Mouse (Mus musculus) myocyte (in vitro differentiated cells): ENCODE results near the gene Myct1. TPM values are rescaled to one million over a fixed set of nuclear protein-coding genes. Genes with fewer than 3 reads are reported as not detected.

Experiments used
- H3K27me3 ChIP-seq: one replicate; pipeline ENCODE4 v1.6.1; 2011; ENCODE audit not compliant: control insufficient read depth, insufficient read depth, insufficient read length
- H3K36me3 ChIP-seq: one replicate; pipeline ENCODE4 v1.6.1; 2011; ENCODE audit not compliant: control insufficient read depth, insufficient read depth
- H3K4me2 ChIP-seq: one replicate; pipeline ENCODE4 v1.6.1; 2011; ENCODE audit warnings: low read depth, control low read depth
- H3K4me3 ChIP-seq: one replicate; pipeline ENCODE4 v1.5.1; 2011; ENCODE audit warnings: mild to moderate bottlenecking, control low read depth, moderate library complexity
- H3K79me2 ChIP-seq: one replicate; pipeline ENCODE4 v1.6.1; 2011; ENCODE audit not compliant: control insufficient read depth, insufficient read depth
- H3ac ChIP-seq: one replicate; pipeline ENCODE4 v1.6.1; 2011; ENCODE audit not compliant: control insufficient read depth, insufficient read length
- CEBPB ChIP-seq: IDR thresholded peaks from 2 replicates; pipeline ENCODE4 v1.6.1; 2011; ENCODE audit warnings: mild to moderate bottlenecking, moderate library complexity; ENCODE audit not compliant: poor library complexity, insufficient read depth, severe bottlenecking
- E2F4 ChIP-seq: IDR thresholded peaks from one replicate; pipeline ENCODE4 v1.6.1; 2011; ENCODE audit warnings: mild to moderate bottlenecking, control low read depth, moderate library complexity; ENCODE audit not compliant: insufficient read depth
- MAX ChIP-seq: IDR thresholded peaks from one replicate; pipeline ENCODE4 v1.6.1; 2011; ENCODE audit warnings: low read depth, mild to moderate bottlenecking, control low read depth
- MYOD1 ChIP-seq, 3 experiments: IDR thresholded peaks; one replicate each; pipeline ENCODE4 v1.6.1; 2011; ENCODE audit warnings: control low read depth in 2 of 3, low read depth in 2 of 3, mild to moderate bottlenecking in 2 of 3, moderate library complexity in 1 of 3; ENCODE audit not compliant: insufficient read length in 2 of 3, control insufficient read depth in 1 of 3
- MYOG ChIP-seq, 3 experiments: IDR thresholded peaks; one replicate each; pipeline ENCODE4 v1.6.1; 2011; ENCODE audit warnings: control low read depth in 2 of 3, low read depth in 2 of 3, mild to moderate bottlenecking in 2 of 3; ENCODE audit not compliant: insufficient read length in 2 of 3, control insufficient read depth in 1 of 3, insufficient read depth in 1 of 3
- POLR2A ChIP-seq: IDR thresholded peaks from one replicate; pipeline ENCODE4 v1.6.1; 2011; ENCODE audit warnings: low read depth, mild to moderate bottlenecking, control low read depth, moderate library complexity; ENCODE audit not compliant: insufficient read length
- POLR2AphosphoS2 ChIP-seq: IDR thresholded peaks from one replicate; pipeline ENCODE4 v1.6.1; 2011; ENCODE audit warnings: low read depth, control low read depth; ENCODE audit not compliant: insufficient read length
- REST ChIP-seq: IDR thresholded peaks from one replicate; pipeline ENCODE4 v1.6.1; 2011; ENCODE audit warnings: mild to moderate bottlenecking, control low read depth, moderate library complexity; ENCODE audit not compliant: insufficient read depth, insufficient read length
- SRF ChIP-seq: IDR thresholded peaks from one replicate; pipeline ENCODE4 v1.6.1; 2011; ENCODE audit warnings: low read depth; ENCODE audit not compliant: control insufficient read depth, insufficient read length
- TCF12 ChIP-seq: IDR thresholded peaks from one replicate; pipeline ENCODE4 v1.6.1; 2011; ENCODE audit warnings: mild to moderate bottlenecking, control low read depth; ENCODE audit not compliant: poor library complexity, insufficient read depth, severe bottlenecking
- TCF3 ChIP-seq: IDR thresholded peaks from one replicate; pipeline ENCODE4 v1.6.1; 2011; ENCODE audit warnings: low read depth, control low read depth; ENCODE audit not compliant: insufficient read length
- USF1 ChIP-seq: IDR thresholded peaks from one replicate; pipeline ENCODE4 v1.6.1; 2011; ENCODE audit warnings: low read depth, mild to moderate bottlenecking, control low read depth, moderate library complexity
- polyA plus RNA-seq: library from polyadenylated mRNA; unstranded; fragments of >200 nt; fragmentation: generic; extraction: Trizol; gene quantifications from one replicate; pipeline ENCODE4 v1.2.1, GENCODE M21; 2012; ENCODE audit warnings: missing spikeins

The Myct1 gene
- polyA plus RNA-seq, 1 experiment: not detected

- Histone ChIP-seq H3K4me3 (no peak overlapping the region), H3K4me2 (no peak overlapping the region), H3K36me3 (no peaks in the 10 kb centered on the region), H3ac (no peak overlapping the region), H3K79me2 (no peaks in the 10 kb centered on the region), H3K27me3 (peaks cover 3% of the 10 kb centered on the region)
- TF ChIP-seq CEBPB (no peak), TCF12 (no peak), POLR2A (no peak), MAX (no peak), POLR2AphosphoS2 (no peak), MYOD1 (IDR thresholded peaks at IDR 0.05; ENCODE audit: control insufficient read depth in 1 of 3, insufficient read length in 2 of 3, low read depth in 2 of 3) (no peak), REST (no peak), USF1 (no peak), TCF3 (no peak)
Observed at GRCm38 (mm10) chr10:5600123-5600522, 6.5 kb downstream of the Myct1 start.

GRCm38 (mm10) chr10:5603512-5603911, 9.9 kb downstream of the Myct1 start:
- H3K36me3 ChIP-seq: no peaks in the 10 kb centered on the region
- H3K27me3 ChIP-seq: no peaks in the 10 kb centered on the region
- TF ChIP-seq SRF (no peak), TCF3 (no peak)
- H3ac ChIP-seq: no peak overlapping the region
- no peak overlapping the region for H3K4me3 ChIP-seq
- H3K79me2 ChIP-seq: no peaks in the 10 kb centered on the region
- no peak overlapping the region for H3K4me2 ChIP-seq

GRCm38 (mm10) chr10:5604371-5604770, 10.8 kb downstream of the Myct1 start:
- Histone ChIP-seq H3K36me3 (no peaks in the 10 kb centered on the region), H3K79me2 (no peaks in the 10 kb centered on the region), H3ac (no peak overlapping the region), H3K4me3 (no peak overlapping the region), H3K4me2 (no peak overlapping the region), H3K27me3 (no peaks in the 10 kb centered on the region)
- TF ChIP-seq USF1 (no peak), POLR2A (no peak), MYOG (IDR thresholded peaks at IDR 0.05; ENCODE audit: control insufficient read depth in 1 of 3, insufficient read depth in 1 of 3, insufficient read length in 2 of 3, low read depth in 2 of 3) (no peak)

GRCm38 (mm10) chr10:5608874-5609273, 15.3 kb downstream of the Myct1 start:
- Histone ChIP-seq H3K27me3 (no peaks in the 10 kb centered on the region), H3ac (no peak overlapping the region), H3K79me2 (no peaks in the 10 kb centered on the region), H3K36me3 (no peaks in the 10 kb centered on the region), H3K4me2 (no peak overlapping the region), H3K4me3 (no peak overlapping the region)
- TF ChIP-seq SRF: no peak
- no peak for TF ChIP-seq TCF12
- TF ChIP-seq USF1: no peak
- TF ChIP-seq MYOG (IDR thresholded peaks at IDR 0.05; ENCODE audit: control insufficient read depth in 1 of 3, insufficient read depth in 1 of 3, insufficient read length in 2 of 3, low read depth in 2 of 3): no peak
- TF ChIP-seq POLR2AphosphoS2: no peak
- no peak for TF ChIP-seq POLR2A
- no peak for TF ChIP-seq MYOD1 (IDR thresholded peaks at IDR 0.05; ENCODE audit: control insufficient read depth in 1 of 3, insufficient read length in 2 of 3, low read depth in 2 of 3)
- no peak for TF ChIP-seq MAX
- TF ChIP-seq CEBPB: no peak
- TF ChIP-seq TCF3: no peak
- no peak for TF ChIP-seq REST

- no peaks in the 10 kb centered on the region for H3K27me3 ChIP-seq
- H3K36me3 ChIP-seq: no peaks in the 10 kb centered on the region
- no peak for TF ChIP-seq TCF3
- TF ChIP-seq TCF12: no peak
- no peak for TF ChIP-seq REST
- no peak for TF ChIP-seq POLR2AphosphoS2
- TF ChIP-seq POLR2A: no peak
- no peak for TF ChIP-seq SRF
- no peak for TF ChIP-seq E2F4
- TF ChIP-seq USF1: no peak
- no peak for TF ChIP-seq CEBPB
- TF ChIP-seq MYOD1 (IDR thresholded peaks at IDR 0.05; ENCODE audit: control insufficient read depth in 1 of 3, insufficient read length in 2 of 3, low read depth in 2 of 3): no peak
- TF ChIP-seq MAX: no peak
- no peak for TF ChIP-seq MYOG (IDR thresholded peaks at IDR 0.05; ENCODE audit: control insufficient read depth in 1 of 3, insufficient read depth in 1 of 3, insufficient read length in 2 of 3, low read depth in 2 of 3)
- no peak overlapping the region for H3K4me2 ChIP-seq
- H3ac ChIP-seq: no peak overlapping the region
- H3K79me2 ChIP-seq: no peaks in the 10 kb centered on the region
- no peak overlapping the region for H3K4me3 ChIP-seq
Observed at GRCm38 (mm10) chr10:5615186-5616040, 21.8 kb downstream of the Myct1 start.
